Mouse (Mus musculus) layer of hippocampus, adult 11-12 months (tissue): ENCODE results near the gene Olfr96.

Experiments
- DNase-seq: peaks from one replicate; pipeline ENCODE4 v3.0.0; 2022; ENCODE audit warnings: low spot score

Olfr96 gene

GRCm38 (mm10) chr17:37270702-37271092 is 50.8 kb downstream of the Olfr96 start:
- peak; percentile 17 for DNase-seq

GRCm38 (mm10) chr17:37275626-37276248 is 55.8 kb downstream of the Olfr96 start:
- no peak for DNase-seq
